Mouse (Mus musculus): ENCODE data around the gene Cc2d2a.

DNA sequence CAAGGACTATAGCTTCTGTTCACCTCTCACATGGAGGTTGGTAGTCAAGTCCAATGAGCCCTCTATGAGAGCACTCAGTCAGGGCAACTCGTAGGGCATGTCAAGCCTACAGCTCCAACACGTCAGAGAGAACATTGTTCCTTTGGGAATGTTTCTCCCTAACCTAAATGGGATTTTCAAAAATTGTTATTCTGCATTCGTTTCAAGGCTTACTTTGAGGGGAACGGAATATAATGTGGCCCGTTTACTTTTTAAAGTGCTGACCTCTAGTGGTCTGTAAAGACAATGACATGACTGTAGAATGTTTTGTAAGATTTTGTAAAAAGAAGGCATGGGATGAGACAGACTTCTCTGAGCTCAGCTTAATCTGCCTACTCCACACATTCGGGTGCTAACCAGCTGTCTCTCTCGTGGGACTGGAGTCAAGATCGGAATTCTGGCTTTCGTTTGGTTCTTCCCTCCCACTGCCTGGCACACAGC, 27.5 kb upstream of the Cc2d2a start:
- TF ChIP-seq CTCF (IDR thresholded peaks at IDR 0.05; ENCODE audit: insufficient read depth, low read length) = peak; percentile 28; the same call in 1 of the 2 replicates
- TF ChIP-seq POLR2A (IDR thresholded peaks at IDR 0.05; ENCODE audit: borderline replicate concordance, extremely low read depth, low read depth, low read length) = no peak

All from lung, adult 2 months (tissue).